Mouse (Mus musculus) myocyte (in vitro differentiated cells): ENCODE measurements around the gene Rftn1.

Experiments used
- CEBPB ChIP-seq: IDR thresholded peaks from 2 replicates; pipeline ENCODE4 v1.6.1; 2011; ENCODE audit warnings: mild to moderate bottlenecking, moderate library complexity; ENCODE audit not compliant: poor library complexity, insufficient read depth, severe bottlenecking
- E2F4 ChIP-seq: IDR thresholded peaks from one replicate; pipeline ENCODE4 v1.6.1; 2011; ENCODE audit warnings: mild to moderate bottlenecking, control low read depth, moderate library complexity; ENCODE audit not compliant: insufficient read depth
- MAX ChIP-seq: IDR thresholded peaks from one replicate; pipeline ENCODE4 v1.6.1; 2011; ENCODE audit warnings: low read depth, mild to moderate bottlenecking, control low read depth
- MYOD1 ChIP-seq, 3 experiments: IDR thresholded peaks; one replicate each; pipeline ENCODE4 v1.6.1; 2011; ENCODE audit warnings: control low read depth in 2 of 3, low read depth in 2 of 3, mild to moderate bottlenecking in 2 of 3, moderate library complexity in 1 of 3; ENCODE audit not compliant: insufficient read length in 2 of 3, control insufficient read depth in 1 of 3
- MYOG ChIP-seq, 3 experiments: IDR thresholded peaks; one replicate each; pipeline ENCODE4 v1.6.1; 2011; ENCODE audit warnings: control low read depth in 2 of 3, low read depth in 2 of 3, mild to moderate bottlenecking in 2 of 3; ENCODE audit not compliant: insufficient read length in 2 of 3, control insufficient read depth in 1 of 3, insufficient read depth in 1 of 3
- POLR2A ChIP-seq: IDR thresholded peaks from one replicate; pipeline ENCODE4 v1.6.1; 2011; ENCODE audit warnings: low read depth, mild to moderate bottlenecking, control low read depth, moderate library complexity; ENCODE audit not compliant: insufficient read length
- POLR2AphosphoS2 ChIP-seq: IDR thresholded peaks from one replicate; pipeline ENCODE4 v1.6.1; 2011; ENCODE audit warnings: low read depth, control low read depth; ENCODE audit not compliant: insufficient read length
- REST ChIP-seq: IDR thresholded peaks from one replicate; pipeline ENCODE4 v1.6.1; 2011; ENCODE audit warnings: mild to moderate bottlenecking, control low read depth, moderate library complexity; ENCODE audit not compliant: insufficient read depth, insufficient read length
- SRF ChIP-seq: IDR thresholded peaks from one replicate; pipeline ENCODE4 v1.6.1; 2011; ENCODE audit warnings: low read depth; ENCODE audit not compliant: control insufficient read depth, insufficient read length
- TCF12 ChIP-seq: IDR thresholded peaks from one replicate; pipeline ENCODE4 v1.6.1; 2011; ENCODE audit warnings: mild to moderate bottlenecking, control low read depth; ENCODE audit not compliant: poor library complexity, insufficient read depth, severe bottlenecking
- TCF3 ChIP-seq: IDR thresholded peaks from one replicate; pipeline ENCODE4 v1.6.1; 2011; ENCODE audit warnings: low read depth, control low read depth; ENCODE audit not compliant: insufficient read length
- USF1 ChIP-seq: IDR thresholded peaks from one replicate; pipeline ENCODE4 v1.6.1; 2011; ENCODE audit warnings: low read depth, mild to moderate bottlenecking, control low read depth, moderate library complexity

GRCm38 (mm10) chr17:50040727-50041410 lies 149.6 kb downstream of the Rftn1 start:
- TF ChIP-seq MAX (no peak), SRF (no peak), POLR2AphosphoS2 (no peak), POLR2A (no peak), USF1 (no peak), MYOG (IDR thresholded peaks at IDR 0.05; ENCODE audit: control insufficient read depth in 1 of 3, insufficient read depth in 1 of 3, insufficient read length in 2 of 3, low read depth in 2 of 3) (no peak), E2F4 (no peak), TCF12 (no peak), MYOD1 (IDR thresholded peaks at IDR 0.05; ENCODE audit: control insufficient read depth in 1 of 3, insufficient read length in 2 of 3, low read depth in 2 of 3) (no peak), REST (no peak), CEBPB (no peak), TCF3 (no peak)
